Mouse (Mus musculus): ENCODE data around the gene Wwtr1. TPM values are rescaled to one million over a fixed set of nuclear protein-coding genes. Genes with fewer than 3 reads are reported as not detected.

Wwtr1 gene
- polyA plus RNA-seq (2012; rRNA removed), result 63.4 and 70.5 TPM in 2 replicates

DNA sequence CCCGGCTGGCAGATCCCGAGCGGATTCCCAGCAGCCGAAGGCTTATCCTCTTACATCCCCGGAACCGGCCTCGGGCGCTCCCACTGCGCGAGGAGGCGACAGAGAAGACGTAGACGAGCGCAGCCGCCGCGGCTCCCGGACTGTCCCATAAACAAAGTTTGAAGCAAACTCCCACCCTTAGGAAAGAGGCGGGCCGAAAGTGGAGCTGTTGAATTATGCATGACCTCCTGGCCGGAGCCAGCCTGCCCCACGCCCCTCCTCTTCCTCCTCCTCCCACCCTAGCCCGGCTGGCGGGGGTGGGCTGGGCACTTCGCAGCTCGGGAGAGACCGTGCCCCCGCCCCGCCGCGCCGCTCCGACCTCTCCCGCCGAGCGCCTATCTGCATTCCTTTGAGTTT is at the start of gene Wwtr1:
Gene Wwtr1, minus strand, starts transcription at position 251 of the 396 bp plus-strand sequence.
- DNase-seq (ENCODE audit: low spot score), result peak; percentile 87

GRCm38 (mm10) chr3:57619718-57620117 is 44.0 kb upstream of the Wwtr1 start:
- no peak for DNase-seq (ENCODE audit: low spot score)

- DNase-seq (ENCODE audit: low spot score), result no peak
Measured at GRCm38 (mm10) chr3:57615652-57616051, 39.9 kb upstream of the Wwtr1 start.

- no peak for DNase-seq (ENCODE audit: low spot score)
Measured at GRCm38 (mm10) chr3:57612430-57612997, 36.8 kb upstream of the Wwtr1 start.

DNA sequence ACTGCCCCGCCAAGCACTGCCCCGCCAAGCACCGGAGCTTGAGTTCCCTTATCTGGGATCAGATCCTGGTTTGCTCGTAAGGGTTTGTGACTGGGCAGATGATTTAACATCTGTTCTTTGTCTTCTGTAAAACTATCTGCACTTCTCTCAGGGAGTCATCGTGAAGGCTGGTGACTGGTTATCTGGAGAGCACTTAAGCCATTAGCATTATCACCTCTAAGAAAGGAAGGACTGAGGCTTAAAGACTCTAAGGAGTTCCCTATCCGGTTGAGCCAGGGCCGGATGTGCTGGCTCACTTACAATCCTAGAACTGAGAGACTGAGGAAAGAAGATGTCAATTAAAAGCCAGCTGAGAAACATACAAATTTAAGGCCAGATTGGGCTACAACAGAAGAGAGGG is 36.1 kb upstream of the Wwtr1 start:
- no peak for DNase-seq (ENCODE audit: low spot score)

GRCm38 (mm10) chr3:57604618-57605015 is 28.9 kb upstream of the Wwtr1 start:
- no peak for DNase-seq (ENCODE audit: low spot score)

DNA sequence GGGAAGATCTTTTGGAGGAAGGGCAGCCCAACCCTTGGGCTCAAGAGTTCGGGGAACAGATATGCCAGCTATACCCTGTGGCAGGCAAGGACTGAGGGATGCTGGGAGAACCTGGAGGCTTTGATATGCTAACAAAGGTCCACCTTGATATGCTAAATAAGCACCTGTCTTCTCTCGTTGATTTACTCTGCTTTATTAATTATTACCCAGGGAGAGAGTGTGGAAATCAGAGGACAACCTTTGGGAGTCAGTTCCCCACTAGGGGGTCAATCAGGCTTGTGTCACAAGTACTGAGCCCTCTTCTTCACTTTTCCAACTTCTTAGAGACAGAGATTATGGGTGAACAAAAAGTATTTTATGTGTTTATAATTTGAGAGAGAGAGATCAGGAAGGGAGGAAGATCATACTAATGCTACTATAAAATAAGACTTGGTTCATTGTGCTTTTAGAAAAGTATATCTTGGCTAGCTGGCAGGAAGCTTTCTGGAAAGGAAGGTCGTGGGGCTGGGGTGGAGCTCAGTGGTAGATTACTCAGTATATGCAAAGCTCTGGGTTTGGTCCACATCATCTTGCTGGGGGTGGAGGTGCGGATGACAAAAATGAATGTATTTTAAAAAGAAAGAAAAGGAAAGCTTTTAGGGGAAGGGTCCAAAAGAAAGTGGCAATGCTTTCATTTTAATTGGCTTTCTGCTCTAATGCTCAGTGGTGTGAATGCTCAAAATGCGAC is 28.3 kb upstream of the Wwtr1 start:
- DNase-seq (ENCODE audit: low spot score), result no peak

DNA sequence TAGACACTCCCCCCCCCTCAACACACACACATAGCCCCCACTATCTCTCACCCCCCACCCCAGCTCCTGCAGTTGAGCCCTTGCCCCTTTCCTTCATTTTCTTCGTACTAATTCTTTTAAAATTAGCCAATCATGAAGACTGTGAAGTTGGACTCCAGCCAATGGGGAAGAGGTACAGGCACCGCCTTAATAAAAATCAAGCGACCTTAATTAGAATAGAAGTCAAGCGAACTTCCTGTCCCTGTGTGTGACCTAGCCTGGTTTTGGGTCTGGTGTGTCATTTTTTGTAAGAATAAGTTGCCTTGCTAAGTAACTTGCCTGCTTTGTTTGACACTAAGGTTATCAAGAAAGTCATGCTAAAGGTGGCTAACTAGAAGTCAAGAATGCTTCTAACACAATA is 26.9 kb upstream of the Wwtr1 start:
- DNase-seq (ENCODE audit: low spot score), result no peak

DNA sequence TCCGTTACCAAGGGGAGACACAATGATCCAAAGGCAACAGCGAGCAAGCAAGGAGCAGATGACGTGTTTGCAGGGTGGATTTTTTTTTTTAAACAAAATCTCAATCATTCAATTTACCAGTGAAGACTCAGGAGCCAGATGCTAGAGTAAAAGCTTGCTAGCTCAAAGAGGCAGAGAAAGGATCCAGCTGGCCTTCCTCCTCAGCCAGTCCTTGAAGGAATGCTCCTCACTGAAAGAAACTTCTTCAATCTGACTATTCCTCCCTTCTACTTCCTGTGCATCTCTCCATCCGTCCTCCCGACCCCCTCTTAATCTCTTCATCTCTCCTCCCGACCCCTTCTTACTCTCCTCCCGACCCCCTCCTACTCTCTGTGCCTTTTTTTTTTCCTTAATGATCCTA is 20.9 kb upstream of the Wwtr1 start:
- DNase-seq (ENCODE audit: low spot score), result no peak

DNA sequence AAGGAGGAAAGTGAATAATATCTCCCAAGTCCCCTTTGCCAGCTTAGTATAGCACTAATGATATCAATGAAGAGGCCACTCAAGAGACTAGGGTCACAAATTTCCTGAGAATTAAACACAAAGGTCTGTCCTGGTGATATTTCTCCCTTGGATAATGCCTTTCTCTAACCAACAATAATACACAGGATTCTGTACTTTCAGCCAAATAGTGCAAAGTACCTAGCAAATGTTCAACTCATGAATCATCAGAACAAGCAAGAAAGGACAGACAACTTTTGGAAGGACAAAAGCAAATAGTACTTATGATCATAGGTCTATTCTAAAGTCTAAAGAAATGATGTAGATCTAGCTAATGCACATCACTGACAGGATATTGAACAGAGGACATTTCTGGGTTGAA is 19.8 kb upstream of the Wwtr1 start:
- no peak for DNase-seq (ENCODE audit: low spot score)

DNA sequence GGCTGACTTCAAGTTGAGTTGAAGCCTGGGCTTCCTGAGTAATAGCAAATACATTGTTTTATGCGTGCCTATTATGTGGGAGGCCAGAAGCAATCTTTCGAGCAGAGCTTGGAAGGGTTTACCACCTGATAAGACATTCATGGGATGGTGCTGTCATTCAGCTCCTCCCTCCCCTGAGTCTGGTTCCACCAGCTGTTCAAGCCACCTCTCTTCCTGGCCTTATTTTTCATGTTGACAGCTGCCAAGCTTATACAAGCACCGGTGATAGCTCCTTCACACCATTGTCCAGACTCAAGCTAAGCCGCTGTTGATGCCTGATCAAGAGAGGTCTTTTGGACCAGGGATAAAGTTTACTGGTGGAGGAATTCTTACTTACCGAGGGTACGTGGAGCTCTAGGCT is 10.3 kb upstream of the Wwtr1 start:
- no peak for DNase-seq (ENCODE audit: low spot score)

DNA sequence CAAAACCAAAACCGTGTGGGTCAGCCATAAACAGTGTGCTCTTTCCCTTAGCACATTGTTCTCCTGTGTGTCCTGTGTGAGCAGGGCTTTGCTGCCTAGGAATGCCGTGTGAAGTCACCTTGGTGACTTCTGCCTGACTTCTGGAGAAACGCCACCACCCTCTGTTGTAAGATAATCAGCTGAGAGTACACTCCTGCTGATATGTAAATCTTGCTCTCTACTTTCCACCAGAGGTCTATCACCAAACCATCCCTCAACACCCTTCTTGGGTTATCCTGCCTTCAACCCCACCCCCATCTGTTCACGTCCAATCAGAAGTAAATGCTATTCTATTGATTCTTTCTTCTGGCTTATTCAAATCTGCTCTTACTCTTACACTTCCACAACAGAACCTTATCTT is 7.8 kb upstream of the Wwtr1 start:
- DNase-seq (ENCODE audit: low spot score), result no peak

DNA sequence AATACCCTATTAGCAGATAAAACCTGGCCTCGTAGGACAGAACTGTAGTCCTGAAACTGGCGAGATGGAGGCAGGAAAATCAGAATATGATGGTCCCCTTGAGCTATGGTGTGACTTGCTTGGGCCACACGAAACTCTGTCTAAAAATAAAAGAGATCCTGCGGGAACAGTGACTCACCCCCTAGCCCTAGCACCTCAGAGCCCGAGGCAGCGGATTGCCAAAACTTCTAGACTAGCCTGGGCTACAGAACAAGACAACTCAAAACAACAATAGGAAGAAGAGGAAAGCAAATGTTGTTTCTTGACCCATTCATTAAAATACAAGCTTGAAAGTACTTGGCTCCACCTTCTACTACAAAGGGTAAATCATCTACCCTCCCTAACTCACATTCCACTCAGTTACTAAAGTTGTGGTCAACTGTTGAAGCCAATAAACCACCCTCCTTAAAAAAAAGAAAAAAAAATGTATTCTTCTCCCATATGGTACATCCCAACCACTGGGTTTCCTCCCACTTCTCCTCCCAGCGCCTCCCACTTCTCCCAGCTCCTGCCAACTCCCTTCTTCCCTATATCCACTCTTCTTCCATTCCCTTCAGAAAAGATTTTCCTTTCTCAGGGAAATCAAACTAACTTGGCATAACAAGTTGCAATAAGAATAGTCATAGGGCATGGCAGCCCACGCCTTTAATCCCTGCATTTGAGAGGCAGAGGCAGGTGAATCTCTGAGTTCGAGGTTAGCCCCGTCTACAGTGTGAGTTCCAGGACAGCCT is 4.9 kb upstream of the Wwtr1 start:
- no peak for DNase-seq (ENCODE audit: low spot score)

- peak; percentile 77 for DNase-seq (ENCODE audit: low spot score)
Measured at GRCm38 (mm10) chr3:57576056-57576824, 530 bp upstream of the Wwtr1 start.

GRCm38 (mm10) chr3:57574885-57575659 is 638 bp downstream of the Wwtr1 start:
- peak; percentile 64 for DNase-seq (ENCODE audit: low spot score)

DNA sequence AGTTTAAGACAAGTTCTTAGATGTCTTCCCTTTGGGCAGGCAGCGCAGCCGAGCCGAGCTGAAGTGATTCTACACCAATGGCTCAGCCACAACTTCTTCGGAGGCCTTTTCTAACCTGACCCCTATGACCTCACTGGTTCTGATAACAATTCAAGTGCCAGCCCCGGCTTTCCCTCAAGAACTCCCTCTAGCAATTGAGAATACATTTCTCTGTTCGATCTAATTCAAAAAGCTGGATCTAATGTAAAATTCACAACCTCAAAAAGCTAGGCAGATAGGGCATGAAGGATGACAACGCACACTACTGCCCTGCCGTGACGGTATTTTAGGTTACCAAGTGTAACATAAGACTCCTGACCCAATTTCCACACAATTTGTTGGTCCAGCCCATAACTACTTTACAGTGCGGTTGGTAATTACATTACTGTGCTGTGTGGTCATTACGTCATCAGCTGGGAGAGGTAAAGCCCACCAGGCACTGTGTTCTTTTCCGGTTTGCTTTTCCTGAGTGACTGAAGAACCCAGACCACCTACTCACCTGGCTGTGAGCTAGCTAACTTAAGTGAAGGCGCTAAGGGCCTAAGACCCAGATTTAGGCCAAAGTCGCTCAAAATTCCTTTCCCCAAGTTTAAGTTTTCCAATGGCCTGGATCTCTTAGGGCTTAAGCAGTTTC is 1.7 kb downstream of the Wwtr1 start:
- DNase-seq (ENCODE audit: low spot score), result no peak

DNA sequence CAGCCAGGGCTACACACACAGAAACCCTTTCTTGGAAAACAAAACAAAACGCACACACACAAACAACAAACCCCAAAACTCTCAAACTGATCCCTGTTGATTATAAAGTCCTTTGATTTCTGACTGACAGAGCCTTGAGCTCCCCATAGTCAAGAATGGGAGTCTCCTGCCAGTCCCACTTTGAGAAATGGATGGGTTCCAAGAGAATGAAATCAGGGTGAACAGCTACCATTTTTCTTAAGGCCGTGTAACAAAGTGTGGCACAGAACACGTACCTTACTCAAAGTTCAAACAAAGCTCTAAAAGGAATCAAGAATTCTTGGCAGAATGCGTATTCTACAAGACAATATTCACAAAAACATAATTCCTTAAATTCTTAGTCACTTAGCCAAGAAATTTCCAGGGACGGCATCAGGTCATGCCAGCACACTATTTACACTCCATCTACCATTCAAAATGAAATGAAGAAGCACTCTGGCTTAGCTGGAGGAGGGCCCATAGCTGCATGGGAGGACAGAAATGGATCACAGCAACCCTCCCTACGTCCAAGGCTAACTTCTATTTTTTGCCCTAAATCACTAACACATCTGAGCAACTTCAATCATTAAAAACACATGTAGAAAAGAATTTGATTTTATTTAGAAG is 3.3 kb downstream of the Wwtr1 start:
- DNase-seq (ENCODE audit: low spot score), result no peak

DNA sequence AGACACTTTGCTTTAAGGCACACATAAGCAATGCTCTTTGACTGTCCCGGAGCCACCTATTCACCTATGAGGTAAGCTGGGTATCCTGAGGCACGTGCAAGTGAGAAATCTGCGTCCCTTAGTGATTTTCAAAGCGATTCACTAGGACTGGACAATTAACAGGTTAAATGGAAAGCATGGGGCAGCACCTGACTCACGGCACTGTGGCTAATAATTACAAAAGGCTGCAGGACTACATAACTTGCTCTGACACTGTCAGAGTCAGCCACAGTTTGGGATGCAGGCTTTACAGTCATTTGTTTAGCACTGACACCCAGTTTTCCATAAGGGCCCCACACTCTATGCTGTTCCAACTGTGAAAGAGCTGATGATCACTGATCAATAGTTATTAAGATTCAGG is 9.1 kb downstream of the Wwtr1 start:
- DNase-seq (ENCODE audit: low spot score), result no peak

- DNase-seq (ENCODE audit: low spot score), result no peak
Measured at GRCm38 (mm10) chr3:57563627-57564026, 12.1 kb downstream of the Wwtr1 start.

GRCm38 (mm10) chr3:57562996-57563506 is 12.7 kb downstream of the Wwtr1 start:
- no peak for DNase-seq (ENCODE audit: low spot score)
